ENCODE assay signal across 12 mouse cellular contexts in genomic region chr3:134115007-134115406, GRCm38 (mm10).
"Had no signal": no experiment of that assay in that cellular context is flagged by ENCODE, and none has a peak within 500 bp of the region (broad histone marks: within the 10 kb centered on the region; RNA-seq: fewer than 3 reads in every experiment).

No protein-coding gene starts in this region.

- DNase-seq: kidney, adult 2 months; kidney, postnatal 10 days; kidney, postnatal 36 days; layer of hippocampus, postnatal 36 days; liver, embryonic 13.5 days; lung, adult 2 months; lung, postnatal 14 days; lung, postnatal 4 days; midbrain, embryonic 14.5 days; thymus, adult 18-20 months; thymus, postnatal 36 days had no signal

- H3K36me3 ChIP-seq: liver, embryonic 13.5 days had no signal

- H3K4me1 ChIP-seq: liver, embryonic 13.5 days had no signal

- H3K4me3 ChIP-seq: left cerebral cortex, adult 2 months; liver, embryonic 13.5 days had no signal

- H3K9me3 ChIP-seq: liver, embryonic 13.5 days had no signal

- H3K27ac ChIP-seq: left cerebral cortex, adult 2 months; liver, embryonic 13.5 days had no signal

- H3K9ac ChIP-seq: liver, embryonic 13.5 days had no signal

- H3K4me2 ChIP-seq: liver, embryonic 13.5 days had no signal

- H3K27me3 ChIP-seq: liver, embryonic 13.5 days had no signal
